Mouse (Mus musculus) small intestine, adult 2 months (tissue): ENCODE measurements around the gene Dkkl1. TPM values are rescaled to one million over a fixed set of nuclear protein-coding genes. Genes with fewer than 3 reads are reported as not detected.

ENCODE experiments used
- H3K27ac ChIP-seq: fragments of 200-500 bp; 2 replicates; pipeline ENCODE4 v1.5.1; 2012; ENCODE audit warnings: low read depth, low read length, control low read depth, inconsistent platforms; ENCODE audit not compliant: insufficient read depth
- H3K27me3 ChIP-seq: fragments of 200-500 bp; 2 replicates; pipeline ENCODE4 v1.6.1; 2012; ENCODE audit warnings: mild to moderate bottlenecking, moderate library complexity, low read length, inconsistent platforms; ENCODE audit not compliant: control insufficient read depth, insufficient read depth
- H3K36me3 ChIP-seq: fragments of 200-500 bp; 2 replicates; pipeline ENCODE4 v1.6.1; 2012; ENCODE audit warnings: mild to moderate bottlenecking, low read length, control low read depth, inconsistent platforms; ENCODE audit not compliant: control insufficient read depth, insufficient read depth
- H3K4me1 ChIP-seq: fragments of 200-500 bp; 2 replicates; pipeline ENCODE4 v1.6.1; 2012; ENCODE audit warnings: low read length, inconsistent platforms, mixed read lengths; ENCODE audit not compliant: control insufficient read depth, insufficient read depth, insufficient read length
- H3K4me3 ChIP-seq: fragments of 200-500 bp; 2 replicates; pipeline ENCODE4 v1.5.1; 2012; ENCODE audit warnings: low read depth, mild to moderate bottlenecking, control low read depth, inconsistent platforms, low read length, moderate library complexity
- CTCF ChIP-seq: fragments of 200-500 bp; IDR thresholded peaks from 2 replicates; pipeline ENCODE4 v1.5.1; 2012; ENCODE audit warnings: low read depth, mild to moderate bottlenecking, control low read depth, inconsistent platforms, low read length, moderate library complexity, mixed read lengths; ENCODE audit not compliant: insufficient replicate concordance, insufficient read length; ENCODE audit errors: extremely low read depth
- POLR2A ChIP-seq: fragments of 200-500 bp; IDR thresholded peaks from 2 replicates; pipeline ENCODE4 v1.6.1; 2012; ENCODE audit warnings: low read depth, mild to moderate bottlenecking, control low read depth, inconsistent platforms, low read length, moderate library complexity
- WGBS: fragments of 180-500 bp; shearing (Covaris S2); methylation state at CpG from one replicate; pipeline ENCODE4 v1.1.7; 2018; 5-methylcytosine and 5-hydroxymethylcytosine counted together
- polyA plus RNA-seq: library from polyadenylated mRNA; depleted of rRNA; stranded (reverse); fragments of >200 nt; gene quantifications from 2 replicates; pipeline ENCODE4 v1.2.3, GENCODE M21; 2012

Gene Dkkl1
- polyA plus RNA-seq, 1 experiment: 0.24 TPM

DNA sequence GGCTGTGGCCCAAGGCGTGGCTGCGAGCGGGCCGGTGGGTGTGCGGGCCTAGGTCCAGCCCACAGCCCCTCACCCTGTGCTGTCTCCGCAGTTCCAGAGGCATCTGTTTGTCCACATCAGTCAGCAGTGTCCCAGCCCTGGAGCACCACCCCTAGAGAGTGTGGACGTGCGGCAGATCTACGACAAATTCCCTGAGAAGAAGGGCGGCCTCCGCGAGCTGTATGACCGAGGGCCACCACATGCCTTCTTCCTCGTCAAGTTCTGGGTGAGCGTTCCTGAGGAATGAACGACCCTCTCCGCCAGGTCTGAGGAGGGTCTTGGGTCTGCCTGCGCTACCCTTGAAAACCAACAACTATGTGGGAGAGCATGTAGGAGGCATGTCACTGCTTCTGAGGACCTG, 16.6 kb upstream of the Dkkl1 start:
- Histone ChIP-seq H3K4me3 (no peak overlapping the region), H3K27me3 (no peaks in the 10 kb centered on the region), H3K27ac (no peak overlapping the region), H3K36me3 (no peaks in the 10 kb centered on the region), H3K4me1 (0 out of 2 replicates have a peak, but pooled peaks cover under 1% of the 10 kb centered on the region)
- WGBS: 95% methylated on average over 18 of the region's 18 CpGs
- TF ChIP-seq POLR2A (no peak), CTCF (no peak)

DNA sequence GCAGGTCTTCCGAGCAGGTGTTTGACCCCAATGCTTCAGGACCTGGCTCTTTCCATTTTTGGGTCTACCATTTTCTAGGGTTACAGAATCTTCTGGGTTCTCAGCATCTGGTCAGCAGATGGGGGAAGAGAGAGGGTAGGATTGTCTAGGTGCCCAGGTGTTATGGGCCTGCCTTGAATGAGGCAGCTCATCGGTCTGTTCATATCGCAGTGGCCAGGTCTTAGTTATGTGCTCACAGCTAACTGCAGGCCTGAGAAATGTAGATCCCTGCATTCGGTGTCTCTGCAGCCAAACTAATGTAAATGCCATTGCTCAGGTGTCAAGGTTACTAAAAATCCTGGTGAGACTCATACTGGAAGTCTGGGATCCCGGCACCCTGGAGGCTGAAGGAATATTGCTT, 14.5 kb upstream of the Dkkl1 start:
- H3K4me1 ChIP-seq: no peaks in the 10 kb centered on the region
- no peak for TF ChIP-seq POLR2A
- TF ChIP-seq CTCF: no peak
- no peaks in the 10 kb centered on the region for H3K27me3 ChIP-seq
- WGBS: 82% methylated on average over 5 of the region's 5 CpGs
- no peaks in the 10 kb centered on the region for H3K36me3 ChIP-seq
- H3K4me3 ChIP-seq: no peak overlapping the region
- H3K27ac ChIP-seq: no peak overlapping the region

GRCm38 (mm10) chr7:45224826-45225225, 12.9 kb upstream of the Dkkl1 start:
- 93% methylated on average over 7 of the region's 7 CpGs for WGBS

GRCm38 (mm10) chr7:45221680-45222079, 9.7 kb upstream of the Dkkl1 start:
- Histone ChIP-seq H3K27ac (no peak overlapping the region), H3K36me3 (no peaks in the 10 kb centered on the region), H3K27me3 (no peaks in the 10 kb centered on the region), H3K4me1 (no peaks in the 10 kb centered on the region), H3K4me3 (no peak overlapping the region)
- WGBS: 65% methylated on average over 2 of the region's 2 CpGs
- TF ChIP-seq CTCF (no peak), POLR2A (no peak)

More at GRCm38 (mm10) chr7:45224826-45225225, 12.9 kb upstream of the Dkkl1 start:
- Histone ChIP-seq H3K27ac (no peak overlapping the region), H3K27me3 (no peaks in the 10 kb centered on the region), H3K4me3 (no peak overlapping the region), H3K4me1 (no peaks in the 10 kb centered on the region), H3K36me3 (no peaks in the 10 kb centered on the region)
- TF ChIP-seq CTCF: no peak

DNA sequence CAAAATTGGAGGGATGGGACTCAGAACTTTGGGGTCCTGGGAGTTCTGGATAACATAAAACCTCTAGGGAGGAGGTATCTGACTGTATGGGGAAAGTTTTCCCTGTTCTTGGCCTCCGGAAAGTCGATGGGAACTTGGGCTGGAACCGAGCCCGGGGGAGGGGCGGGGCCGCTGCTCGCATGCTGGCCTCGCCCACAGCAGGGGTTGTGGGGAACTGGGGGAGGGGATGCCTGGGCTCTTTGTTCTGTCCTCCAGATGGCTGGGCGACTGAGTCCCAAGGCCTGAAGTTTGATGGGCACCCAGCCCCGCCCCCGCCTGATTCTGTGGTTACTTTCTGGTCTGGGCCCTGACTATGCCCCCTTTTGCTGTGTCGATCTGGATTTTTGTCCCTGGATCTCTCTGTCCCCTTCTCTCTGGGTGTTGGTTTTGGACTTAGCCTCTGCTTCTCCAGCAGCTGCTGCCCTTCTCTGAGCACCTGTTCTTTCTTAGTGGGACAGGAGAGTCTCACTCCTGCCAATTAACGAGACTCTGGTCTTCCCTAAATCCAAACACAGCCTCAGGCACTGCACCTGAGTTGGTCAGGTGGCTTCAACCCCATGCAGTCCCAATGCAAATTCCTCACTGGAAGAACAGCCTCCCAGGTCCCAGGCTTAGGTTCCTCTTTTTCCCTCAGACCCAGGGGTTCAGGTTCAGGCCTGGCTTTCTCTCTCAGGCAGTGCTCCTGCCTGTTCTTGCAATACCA, 4.7 kb upstream of the Dkkl1 start:
- Histone ChIP-seq H3K27ac (no peak overlapping the region), H3K27me3 (peaks cover 11% of the 10 kb centered on the region), H3K36me3 (no peaks in the 10 kb centered on the region), H3K4me1 (peaks cover 7% of the 10 kb centered on the region), H3K4me3 (peak overlapping the region; percentile 67)
- TF ChIP-seq POLR2A (no peak), CTCF (no peak)
- 6% methylated on average over 13 of the region's 13 CpGs for WGBS

DNA sequence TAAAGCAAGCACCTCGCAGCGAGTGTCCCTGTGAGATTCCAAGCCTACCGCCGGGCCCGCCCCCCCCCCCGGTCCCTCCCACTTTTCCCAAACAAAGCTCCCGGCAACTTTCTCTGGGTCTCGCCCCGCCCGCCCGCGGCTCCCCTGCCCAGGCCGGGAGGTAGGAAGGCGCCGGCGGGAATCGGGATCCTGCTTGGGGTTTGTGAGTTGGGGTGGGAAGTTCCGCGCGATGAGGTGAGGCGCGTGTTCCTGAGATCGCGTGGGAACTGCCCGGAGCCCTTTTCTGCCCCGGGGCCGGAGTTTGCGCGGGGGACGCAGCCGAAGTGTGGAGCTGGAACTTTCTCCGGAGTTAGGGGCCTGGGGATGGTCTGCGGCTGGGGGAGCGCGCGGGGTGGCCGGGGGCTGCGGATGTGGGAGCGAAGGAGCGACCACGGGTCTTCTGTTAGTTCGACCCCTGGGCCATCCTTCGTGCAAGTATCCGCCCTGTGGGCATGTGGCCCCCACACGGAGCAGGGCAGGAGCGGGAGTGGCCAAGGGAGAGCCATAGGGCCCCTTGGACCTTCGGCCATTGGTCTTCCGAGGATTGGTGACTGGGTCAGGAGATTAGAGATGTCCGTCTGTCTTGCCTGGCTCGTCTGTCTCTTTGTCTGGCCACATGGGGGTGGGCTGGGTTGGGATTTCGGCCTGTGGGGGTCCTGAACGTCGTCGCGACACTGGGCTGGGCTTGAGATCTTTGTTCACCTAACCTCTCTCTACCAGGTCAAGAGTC, 3.9 kb upstream of the Dkkl1 start, which contains the start of gene Tead2:
TSS of gene Tead2 (plus strand) at position 81 of the 769 bp plus-strand sequence.
- Histone ChIP-seq H3K27ac (no peak within 1 kb of the TSS), H3K27me3 (peaks cover 16% of the 10 kb centered on the region), H3K4me1 (peaks cover 11% of the 10 kb centered on the region), H3K36me3 (no peaks in the 10 kb centered on the region), H3K4me3 (peak within 1 kb of the TSS; percentile 67)
- 2% methylated on average over 55 of the region's 55 CpGs for WGBS
- TF ChIP-seq POLR2A (no peak), CTCF (no peak)

DNA sequence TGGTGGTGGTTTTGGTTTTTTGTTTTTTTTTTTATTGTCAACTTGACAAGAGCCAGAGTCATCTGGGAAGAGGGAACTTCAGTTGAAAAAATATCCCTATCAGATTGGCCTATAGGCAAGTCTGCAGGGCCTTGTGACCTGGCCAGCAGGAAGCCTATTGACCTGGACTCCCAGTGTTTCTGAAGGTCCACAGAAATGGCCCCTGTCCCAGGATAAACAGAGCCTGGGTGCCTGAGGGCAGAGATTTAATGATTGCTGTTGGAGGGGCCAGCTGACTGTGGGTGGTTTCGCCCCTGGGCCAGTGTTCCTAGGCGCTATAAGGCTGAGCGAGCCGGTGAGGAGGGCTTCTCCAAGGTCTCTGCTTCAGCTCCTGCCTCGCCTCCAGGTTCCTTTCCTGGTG, 1.8 kb upstream of the Dkkl1 start:
- TF ChIP-seq CTCF (no peak), POLR2A (no peak)
- Histone ChIP-seq H3K27me3 (peaks cover 16% of the 10 kb centered on the region), H3K4me1 (peaks cover 11% of the 10 kb centered on the region), H3K27ac (no peak overlapping the region), H3K36me3 (no peaks in the 10 kb centered on the region), H3K4me3 (no peak overlapping the region)
- 82% methylated on average over 5 of the region's 5 CpGs for WGBS
